Mouse (Mus musculus): ENCODE measurements around the gene Arl3.

The Arl3 gene

DNA sequence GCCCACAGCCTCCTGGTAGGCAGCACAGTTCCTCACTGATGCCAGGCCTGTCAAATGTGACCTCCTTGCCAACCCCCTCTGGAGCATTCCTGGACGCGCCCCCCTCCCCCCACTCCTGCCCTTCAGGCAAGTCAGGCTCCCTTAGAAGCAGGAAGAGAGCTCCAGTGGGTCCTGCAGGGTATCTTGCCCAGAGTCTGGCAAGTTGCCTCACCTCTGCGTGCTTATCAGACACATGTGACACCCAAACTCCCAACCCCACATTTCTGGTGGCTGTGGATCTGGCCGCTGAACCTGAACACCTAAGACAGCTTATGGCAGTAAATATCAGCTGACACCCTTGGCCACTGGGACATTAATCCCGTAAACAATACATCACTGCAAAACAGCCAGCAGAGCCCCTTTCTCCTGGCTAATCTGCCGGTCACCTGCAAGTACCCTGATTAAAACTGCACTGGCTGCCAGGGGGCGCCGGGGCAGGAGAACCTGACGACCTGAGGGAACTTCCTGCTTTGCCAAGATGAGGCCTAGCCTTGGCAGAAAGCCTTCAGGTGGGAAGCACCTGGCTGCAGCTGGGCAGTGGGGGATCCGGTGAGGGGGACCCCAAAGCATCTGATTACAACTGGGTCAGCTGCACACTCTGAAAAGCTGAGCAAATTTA, 40.8 kb downstream of the Arl3 start:
- peak; percentile 83 for DNase-seq

DNA sequence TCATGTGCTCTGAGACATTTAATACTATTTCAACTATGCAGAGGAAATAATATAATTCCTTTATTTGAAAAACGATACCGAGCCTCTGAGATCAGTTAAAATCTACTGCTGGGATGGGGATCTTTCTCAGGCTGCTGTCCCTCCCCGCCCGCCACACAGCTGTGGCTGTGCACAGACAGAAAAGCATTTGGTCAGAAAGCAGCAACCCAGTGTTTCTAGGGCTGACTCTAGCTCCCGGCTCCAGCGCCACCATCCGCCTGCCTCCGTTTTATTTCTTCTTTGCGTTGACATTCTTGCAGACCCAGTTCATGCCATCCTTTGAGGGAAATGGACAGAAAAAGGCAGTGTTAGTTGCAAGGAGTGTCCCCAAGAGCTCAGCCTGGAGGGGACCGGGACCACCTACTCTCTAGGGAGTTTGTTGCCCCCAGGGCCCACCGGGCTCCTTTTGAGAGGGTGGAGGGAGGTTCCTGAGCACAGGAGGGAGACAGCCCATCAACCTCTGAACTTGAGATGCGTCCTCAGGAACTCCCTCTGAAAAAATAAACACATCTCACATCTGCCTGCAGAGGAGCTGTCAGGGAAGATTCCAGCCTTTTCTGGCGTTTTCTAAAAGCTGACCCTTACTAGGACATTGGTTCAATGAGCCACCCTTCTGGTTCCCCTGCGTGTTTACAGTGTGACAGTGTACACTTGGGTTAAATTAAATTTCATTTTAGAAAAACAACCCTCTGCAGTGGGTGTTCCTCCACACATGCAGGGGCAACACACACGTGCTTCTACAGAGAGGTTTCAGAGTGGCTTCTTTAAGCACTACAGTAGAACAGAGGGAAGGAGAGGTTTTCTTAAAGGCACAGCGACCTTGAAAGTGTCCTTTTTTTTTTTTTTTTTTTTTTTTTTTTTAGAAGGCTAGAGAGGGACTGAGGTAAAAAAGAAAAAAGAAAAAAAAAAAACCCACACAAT, 41.6 kb downstream of the Arl3 start:
- peak; percentile 73 for DNase-seq

DNA sequence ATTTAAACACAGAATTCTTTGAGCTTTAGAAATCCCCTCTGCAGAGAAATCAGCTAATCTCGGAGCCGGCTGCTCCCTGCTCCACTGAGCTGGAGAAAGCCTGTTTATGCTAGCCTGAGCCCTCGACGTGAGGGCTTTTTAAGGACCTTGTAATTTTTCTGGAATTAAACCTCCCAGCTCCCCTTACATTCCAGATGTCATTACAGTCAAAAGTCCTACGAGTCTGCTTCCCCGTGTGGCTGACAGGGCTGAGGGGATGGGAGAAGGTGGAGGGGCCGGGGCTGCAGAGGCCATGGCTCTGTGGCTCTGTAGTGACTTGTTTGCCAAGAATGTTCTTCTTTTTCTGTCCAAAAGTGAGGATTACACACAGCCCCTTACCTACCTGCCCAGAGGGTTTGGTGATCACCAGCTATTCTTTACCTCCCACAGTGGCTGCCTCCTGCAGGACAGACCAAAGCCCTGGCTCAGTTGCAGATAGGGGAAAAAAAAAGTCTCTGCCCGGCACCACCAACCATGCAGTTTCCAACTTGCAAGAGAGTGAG, 42.5 kb downstream of the Arl3 start:
- peak; percentile 60 for DNase-seq

DNA sequence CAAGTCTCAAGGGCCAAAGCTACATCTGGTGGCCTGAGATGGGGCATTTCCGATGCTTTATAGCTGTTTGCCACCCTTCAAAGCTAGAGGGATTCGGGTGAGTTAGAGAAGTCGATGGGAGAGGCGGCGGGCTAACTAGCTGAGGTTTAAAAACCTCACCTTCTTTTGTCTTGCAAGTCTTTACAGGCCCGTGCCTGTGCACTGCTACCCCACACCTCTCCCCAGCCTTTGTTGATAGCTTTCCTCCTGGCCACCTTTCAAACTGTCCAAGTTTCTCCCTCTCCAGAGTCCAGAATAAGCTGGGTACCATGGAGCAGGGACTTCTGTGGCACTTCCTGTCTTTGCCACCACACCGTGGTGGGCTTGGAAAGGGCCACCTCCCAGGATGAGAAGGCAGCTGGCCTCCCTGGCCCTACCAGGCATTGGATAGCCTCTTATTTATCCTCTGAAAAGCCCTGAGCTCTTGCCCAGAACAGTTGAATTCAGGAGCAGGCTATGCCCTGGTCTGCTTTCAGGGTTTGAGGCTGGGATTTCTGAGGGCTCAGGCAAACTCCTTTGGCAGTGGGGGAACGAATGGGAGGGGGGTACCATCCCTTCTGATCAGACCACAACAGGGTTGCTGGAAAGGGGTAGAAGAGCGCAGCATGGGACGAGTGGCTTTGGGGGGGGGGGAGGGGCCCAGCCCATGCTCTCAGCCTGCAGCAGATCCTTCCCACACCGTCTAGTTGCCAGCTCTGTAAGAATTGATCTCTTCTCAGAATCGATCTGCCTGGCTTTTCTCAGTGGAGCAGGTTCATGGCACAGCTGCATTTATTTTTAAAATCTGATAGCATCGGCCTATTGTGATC, 43.2 kb downstream of the Arl3 start:
- peak; percentile 39 for DNase-seq

DNA sequence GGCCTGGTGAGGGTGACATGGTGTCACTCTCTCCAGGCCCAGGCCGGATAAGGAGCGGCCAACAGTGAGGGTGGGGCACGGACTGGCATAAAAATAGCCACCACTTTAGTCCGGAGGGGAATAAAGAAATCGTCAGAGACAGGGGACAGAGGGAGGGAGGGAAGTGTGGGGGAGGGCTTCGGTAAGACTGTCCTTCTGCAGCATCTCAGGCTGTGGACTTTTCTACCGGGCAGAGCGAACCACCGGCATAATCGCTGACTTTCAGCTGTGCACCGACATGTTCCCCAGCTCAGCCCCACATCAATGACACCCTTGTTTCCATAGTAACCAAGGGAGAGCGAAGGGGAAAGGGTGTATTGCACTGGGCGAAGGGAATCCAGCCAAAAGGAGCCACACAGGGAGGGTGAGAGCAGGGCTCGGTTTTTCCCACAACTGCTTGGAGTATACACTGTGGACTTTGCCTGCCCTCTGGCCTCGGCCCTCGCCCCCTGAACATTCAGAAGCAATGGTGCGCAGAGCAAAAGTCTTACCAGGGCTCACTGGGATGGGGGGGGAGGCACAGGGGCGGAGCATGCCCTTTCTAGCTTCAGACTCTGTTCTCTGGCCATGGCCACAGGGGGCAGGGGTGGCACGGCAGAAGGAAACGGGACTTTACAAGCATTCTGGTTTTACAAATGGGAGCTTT, 44.3 kb downstream of the Arl3 start:
- peak; percentile 91 for DNase-seq

DNA sequence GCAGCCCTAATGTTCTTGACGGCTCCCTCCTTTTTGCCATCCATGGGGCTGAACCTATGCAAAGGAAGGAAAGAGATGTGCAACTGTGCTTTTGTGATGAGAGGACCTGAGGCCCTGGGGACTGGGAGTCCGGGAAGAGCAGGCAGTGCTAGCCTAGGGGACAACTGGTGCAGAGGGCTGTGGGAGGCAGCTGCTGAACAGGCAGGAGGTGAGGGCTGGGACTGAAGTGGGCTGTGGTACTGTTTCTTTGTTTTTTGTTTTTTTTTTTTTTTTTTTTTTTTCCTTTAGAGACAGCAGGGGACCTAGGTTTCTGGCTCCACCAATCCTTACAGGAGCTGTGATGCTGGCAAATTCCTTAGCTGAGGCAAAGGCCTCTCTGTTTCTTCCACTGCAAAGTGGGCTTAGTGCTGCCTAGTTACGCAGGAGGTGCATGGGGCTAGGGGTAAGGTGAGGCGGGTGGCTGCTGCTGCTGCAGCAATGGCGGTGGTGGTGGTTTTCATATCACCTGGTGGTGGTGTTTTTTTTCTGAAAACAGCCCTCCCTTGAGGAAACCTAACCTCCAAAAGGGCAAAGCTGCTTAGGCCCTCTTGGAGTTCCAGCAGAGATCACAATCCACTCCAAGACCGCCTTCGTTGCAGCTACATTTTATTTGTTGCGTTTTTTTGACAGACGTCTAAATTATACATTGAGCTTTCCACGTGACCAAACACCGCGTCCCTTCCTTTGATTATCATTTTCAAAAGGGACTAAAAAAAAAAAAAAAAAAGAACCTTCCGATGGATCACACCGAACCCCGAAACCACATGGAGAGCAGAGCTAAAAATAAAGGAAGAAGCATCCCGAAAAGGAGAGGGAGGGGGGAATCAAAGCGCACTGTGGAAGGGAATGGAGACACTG, 45.1 kb downstream of the Arl3 start:
- peak; percentile 13 for DNase-seq

DNA sequence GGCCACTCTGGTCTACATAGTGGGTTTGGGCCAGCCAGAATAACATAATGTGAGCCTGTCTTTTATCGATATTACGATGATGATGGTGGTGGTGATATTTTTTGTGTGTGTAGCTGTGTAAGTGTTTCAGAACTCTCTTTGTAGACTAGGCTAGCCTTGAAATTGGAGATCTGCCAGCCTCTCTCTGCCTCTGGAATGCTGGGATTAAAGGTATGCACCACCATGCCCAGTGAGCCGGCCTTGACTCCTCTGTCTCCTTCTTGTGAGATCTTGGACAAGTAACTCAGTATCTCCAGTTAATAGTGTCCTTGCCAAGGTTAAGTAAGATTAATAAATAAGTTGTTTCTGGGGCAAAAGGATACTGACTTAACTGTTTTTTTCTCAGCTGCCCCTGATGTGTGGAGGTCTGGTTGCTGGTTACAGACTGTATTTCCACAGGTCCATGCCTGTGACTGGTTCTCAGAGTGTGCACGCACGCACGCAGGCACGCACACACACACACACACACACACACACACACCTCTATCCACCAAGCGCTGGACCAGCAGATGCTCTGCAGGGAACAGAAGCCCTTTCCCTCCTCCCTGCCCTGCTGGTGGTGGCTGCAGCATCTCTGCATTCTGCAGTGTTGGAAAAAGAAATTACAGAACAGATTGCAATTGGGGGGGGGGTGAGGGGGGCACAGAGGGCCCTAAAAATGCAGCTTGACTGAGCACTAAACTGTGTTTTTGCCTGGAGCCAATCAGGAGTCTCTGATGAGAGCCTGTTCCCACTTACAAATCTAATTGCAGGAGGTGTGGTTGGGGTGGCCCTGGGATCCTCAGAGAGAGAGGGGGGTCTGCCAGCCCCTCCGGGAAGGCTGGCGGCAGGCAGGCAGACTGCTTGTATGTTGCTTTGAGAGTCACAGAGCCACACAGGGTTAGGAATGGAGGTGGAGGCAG, 47.0 kb downstream of the Arl3 start:
- peak; percentile 67 for DNase-seq

DNA sequence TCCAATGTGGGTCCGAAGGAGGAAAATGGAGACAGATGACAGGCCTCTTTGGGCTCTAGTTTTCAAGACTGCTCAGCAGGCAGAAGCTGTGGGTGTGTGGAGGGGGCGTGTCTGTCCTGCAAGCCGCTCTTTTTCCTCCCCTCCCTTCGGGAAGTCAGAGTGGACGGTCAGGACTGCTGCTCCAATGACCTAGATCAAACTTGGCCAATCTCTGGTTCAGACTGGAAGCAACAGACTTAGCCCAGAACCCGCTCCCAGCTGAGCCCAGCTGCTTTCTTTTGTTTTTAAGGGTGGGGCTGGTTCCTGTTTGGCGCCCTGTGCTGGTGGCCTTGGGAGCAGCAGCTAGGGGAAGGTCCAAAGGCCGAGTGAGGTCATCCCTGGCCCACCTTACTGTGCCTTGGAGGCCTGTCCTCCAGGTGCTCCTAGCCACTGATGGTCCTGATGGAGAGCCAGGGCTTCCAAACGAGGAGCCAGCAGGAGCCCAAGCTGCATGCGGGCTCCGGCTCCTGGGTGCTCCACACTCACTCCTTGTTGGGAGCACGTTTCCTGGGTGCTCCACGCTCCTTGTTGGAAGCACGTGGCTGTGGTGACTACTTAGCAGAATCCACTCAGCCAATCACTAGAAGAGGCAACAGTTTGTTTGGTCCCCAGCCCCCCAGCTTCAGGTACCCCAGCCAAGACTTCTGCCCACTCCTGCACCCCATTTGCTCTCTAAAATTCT, 48.2 kb downstream of the Arl3 start:
- DNase-seq: peak; percentile 90

DNA sequence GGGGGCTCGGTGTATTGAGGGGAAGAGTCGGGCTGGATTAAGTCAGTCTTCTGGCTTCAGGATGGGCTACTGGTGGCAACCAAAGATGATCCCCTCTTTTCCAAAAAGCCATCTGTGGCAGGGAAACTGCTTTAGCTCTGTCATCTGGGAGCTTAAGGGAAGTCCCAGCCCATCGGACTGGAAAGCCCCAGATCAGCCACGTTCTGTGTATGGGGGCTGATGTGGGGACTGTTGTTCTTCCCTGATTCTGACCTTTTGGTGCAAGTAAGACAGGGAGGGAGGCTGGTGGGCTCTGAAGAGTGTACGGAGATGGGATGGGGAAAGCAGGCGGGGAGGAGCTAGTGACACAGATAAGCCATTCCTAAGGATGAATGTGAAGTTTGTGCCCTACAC, 48.9 kb downstream of the Arl3 start:
- no peak for DNase-seq

DNA sequence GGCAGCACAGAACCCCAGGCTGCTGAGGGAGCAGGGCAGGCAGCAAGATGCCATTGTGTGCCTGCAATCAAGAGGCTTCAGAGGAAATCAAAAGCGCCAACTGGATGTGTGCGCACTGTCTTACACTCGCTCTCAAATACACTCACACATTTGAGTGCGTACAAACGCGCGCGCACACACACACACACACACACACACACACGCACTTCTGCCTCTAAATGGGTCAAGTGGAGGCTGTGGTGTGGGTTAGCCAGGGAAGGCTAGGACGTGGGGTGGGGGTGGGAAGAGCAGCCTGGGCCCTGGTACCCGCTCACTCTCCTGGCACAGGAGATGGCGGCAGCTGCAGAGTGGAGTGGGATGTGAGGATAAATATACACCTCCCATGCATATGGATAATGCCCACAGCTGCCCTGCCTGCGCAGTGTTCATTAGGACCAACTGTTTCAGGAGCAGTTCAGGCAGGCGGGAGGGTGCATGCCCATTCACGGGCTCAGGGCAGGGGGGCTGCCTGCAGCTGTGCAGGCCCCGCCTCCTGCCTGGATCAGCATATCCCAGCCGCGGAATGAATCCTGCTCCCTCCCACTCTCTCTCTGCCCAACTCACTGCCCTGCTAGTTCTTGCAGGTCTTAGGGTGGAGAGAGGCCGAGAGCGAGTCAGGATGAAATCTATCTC, 49.4 kb downstream of the Arl3 start:
- peak; percentile 88 for DNase-seq

DNA sequence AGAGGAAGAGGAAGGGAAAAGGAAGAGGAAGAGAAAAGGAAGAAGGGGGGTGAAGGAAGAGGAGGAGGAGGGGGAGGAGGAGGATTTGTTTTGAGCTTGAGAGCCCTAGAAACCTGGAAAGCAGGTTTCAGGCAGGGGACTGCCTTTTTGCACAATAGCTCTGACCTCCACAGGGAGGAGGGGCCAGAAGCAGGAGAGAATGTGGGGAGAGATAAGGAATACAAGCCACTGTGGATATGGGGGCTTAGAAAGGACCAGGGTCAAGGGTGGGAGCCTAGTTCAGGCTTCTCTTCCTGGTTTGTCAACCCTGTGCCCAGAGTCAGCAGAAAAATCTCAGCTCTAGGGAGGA, 49.9 kb downstream of the Arl3 start:
- DNase-seq: no peak

DNA sequence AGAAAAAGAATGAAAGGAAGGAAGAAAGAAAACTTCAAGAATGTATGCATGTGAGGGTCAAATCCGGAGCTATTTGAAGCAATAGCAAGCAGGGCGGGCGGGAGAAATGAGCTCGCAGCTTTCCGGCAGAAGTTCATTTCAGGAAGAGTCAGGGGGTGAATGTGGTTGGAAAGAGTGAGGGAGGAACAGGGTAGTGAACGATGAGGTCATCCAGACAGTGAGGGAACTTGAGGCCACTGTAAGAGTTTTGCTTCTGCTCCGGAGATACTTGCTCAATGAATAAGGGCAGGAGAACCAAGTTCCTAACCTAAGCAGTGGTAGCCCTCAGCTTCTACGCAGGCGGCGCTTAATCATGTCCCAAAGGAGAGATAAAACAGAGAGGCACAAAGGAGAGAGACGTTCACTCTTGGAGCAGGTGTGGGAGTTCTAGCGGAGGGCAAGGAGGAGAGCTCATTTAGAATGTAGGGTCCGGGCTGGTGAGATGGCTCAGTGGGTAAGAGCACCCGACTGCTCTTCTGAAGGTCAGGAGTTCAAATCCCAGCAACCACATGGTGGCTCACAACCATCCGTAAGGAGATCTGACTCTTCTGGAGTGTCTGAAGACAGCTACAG, 50.5 kb downstream of the Arl3 start:
- peak; percentile 48 for DNase-seq

DNA sequence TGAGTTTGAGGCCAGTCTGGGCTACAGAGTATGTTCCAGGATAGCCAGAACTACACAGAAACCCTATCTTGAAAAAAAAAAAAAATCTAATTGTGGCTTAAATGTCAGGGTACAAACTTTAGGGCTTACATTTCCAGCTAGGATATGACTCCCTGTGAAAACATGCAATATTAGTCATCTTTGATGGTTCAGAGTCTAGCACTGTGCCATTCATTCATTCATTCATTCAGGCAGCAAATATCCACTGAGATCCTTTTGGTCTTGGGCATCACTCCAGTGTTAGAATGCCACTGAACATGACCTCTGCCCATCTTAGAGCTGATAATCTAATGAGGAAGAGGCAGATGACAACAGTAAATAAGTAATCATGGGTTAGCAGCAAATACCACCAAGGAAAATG, 51.3 kb downstream of the Arl3 start:
- DNase-seq: no peak

DNA sequence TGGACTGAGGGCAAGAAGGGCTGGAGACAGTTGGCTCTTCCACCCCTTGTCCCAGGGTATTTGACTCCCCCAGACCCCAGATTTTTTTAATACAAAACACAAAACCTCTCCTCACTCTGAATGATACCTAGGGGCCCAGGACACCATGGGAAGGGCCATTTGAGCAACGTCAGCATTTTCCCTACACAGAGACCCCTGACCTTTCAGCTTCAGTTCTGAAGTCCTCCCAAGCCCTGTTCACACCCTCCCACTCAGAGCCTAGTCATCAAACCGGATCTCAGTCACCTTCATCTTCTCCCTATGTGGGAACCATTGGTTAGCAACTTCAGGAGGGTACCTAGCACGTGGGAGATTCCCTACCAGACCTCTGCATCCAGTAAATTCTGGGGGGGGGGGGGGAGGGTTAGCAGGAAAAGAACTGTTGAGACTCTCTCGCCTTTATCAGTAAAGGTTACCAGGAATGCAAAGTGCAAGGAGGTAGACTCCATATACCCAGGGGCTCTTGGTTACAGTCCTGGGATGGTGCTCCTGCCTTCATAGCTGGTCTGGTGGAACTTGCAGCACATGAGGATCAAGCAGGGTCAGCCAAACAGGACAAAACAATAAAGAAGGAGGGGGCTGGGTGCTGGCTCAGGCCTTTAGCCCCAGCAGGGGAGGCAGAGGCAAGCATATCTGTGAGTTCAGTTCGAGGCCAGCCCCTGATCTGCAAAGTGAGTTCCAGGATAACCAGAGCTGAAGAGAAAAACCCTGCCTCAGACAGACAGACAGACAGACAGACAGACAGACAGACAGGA, 54.0 kb downstream of the Arl3 start:
- DNase-seq: peak; percentile 42

DNA sequence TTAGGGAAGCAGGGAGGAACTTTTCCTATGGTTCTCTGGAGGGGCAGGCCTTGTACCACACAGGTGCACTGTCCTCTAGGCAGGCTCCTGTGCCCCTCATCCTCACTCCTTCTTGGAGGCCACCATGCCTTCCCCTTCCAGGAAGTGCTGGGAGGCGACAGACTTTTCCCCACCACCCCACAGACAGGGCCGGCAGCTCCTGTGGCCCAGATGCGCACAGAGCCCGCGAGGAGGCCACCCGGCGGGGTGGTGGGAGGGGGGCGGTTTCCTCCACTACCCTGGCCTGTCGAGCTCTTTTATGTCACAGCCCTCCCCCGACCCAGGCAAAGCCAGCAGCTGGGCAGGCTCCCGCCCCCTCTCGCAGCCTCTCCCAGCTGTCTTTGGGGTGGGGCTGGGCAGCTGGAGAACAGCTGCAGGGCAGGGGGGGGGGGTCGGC, 54.6 kb downstream of the Arl3 start:
- peak; percentile 86 for DNase-seq

DNA sequence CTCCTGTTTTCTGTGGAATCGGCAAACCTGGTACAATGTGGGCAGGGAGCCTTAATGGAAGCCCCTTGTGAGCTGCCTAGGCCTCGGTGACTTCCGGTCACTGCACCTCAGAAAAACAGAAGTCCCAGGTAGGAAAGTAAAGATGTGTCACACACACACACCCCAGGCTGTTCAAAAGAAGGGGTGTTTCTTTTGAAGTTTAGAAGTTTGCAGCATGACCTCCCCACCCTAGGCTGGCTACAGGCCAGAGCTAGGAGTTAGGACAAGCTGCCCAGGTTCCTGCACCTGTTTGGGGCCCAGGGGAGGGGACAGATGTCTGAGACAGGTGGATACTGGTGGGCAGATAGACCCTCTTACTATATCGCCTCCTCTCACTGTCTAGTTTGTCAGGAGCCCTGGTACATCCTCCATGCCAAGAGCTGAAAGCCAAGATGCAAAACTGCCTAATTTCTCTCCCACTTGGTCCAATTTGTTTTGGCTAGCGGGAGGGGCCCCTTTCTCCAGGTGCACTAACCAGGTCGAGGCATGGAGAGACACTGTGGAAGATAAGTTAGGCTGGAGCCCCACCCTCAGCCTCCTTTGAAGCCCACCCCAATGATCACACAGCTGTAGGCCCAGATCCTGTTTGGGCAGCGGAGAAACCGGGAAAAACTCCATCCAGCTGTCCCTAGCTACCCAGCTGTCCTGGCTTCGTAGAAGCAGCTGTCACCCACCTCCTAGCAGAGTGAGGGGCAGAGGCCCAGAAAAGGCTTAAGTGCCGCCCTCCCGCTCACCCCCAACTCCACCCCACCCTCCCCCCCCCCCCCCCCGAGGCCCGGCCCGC, 55.3 kb downstream of the Arl3 start:
- DNase-seq: peak; percentile 64
